Mouse (Mus musculus) midbrain, embryonic 10.5 days (tissue): ENCODE measurements at regions not wholly inside any gene's neighbourhood (a gene's known extent, or its start where the extent isn't known, plus 50 kb on each side); places are given as distances from the start of the nearest gene placed in this dataset.
"Not testable (repeated sequence)": the region's sequence is repeated elsewhere in the genome, so short reads cannot be mapped to it uniquely, and the experiment has no call there.

Experiments used
- DNase-seq: peaks from one replicate; pipeline ENCODE4 v3.0.0-alpha.2; 2017; ENCODE audit warnings: low spot score
- H3K27ac ChIP-seq: fragments of 300-500 bp; sonication (generic); replicated peaks from 2 replicates; pipeline ENCODE4 v1.5.1; 2016; ENCODE audit warnings: mild to moderate bottlenecking
- H3K27me3 ChIP-seq: fragments of 300-500 bp; sonication (generic); 2 replicates; pipeline ENCODE4 v1.6.1; 2016; ENCODE audit warnings: low read depth, mild to moderate bottlenecking; ENCODE audit not compliant: poor library complexity, severe bottlenecking
- H3K36me3 ChIP-seq: fragments of 300-500 bp; sonication (generic); 2 replicates; pipeline ENCODE4 v1.6.1; 2016; ENCODE audit warnings: mild to moderate bottlenecking, moderate library complexity
- H3K4me1 ChIP-seq: fragments of 300-500 bp; sonication (generic); 2 replicates; pipeline ENCODE4 v1.6.1; 2016
- H3K4me3 ChIP-seq: fragments of 300-500 bp; sonication (generic); 2 replicates; pipeline ENCODE4 v1.5.1; 2016; ENCODE audit warnings: mild to moderate bottlenecking, moderate library complexity
- H3K9me3 ChIP-seq: fragments of 300-500 bp; sonication (generic); replicated peaks from 2 replicates; pipeline ENCODE4 v1.6.1; 2016; ENCODE audit warnings: mild to moderate bottlenecking
- WGBS: fragments of 180-500 bp; shearing (Covaris S2); methylation state at CpG from one replicate; pipeline ENCODE4 v1.1.7; 2016; 5-methylcytosine and 5-hydroxymethylcytosine counted together

GRCm38 (mm10) chr4:3065335-3065734 is 101.8 kb upstream of the Vmn1r2 start:
- DNase-seq, H3K4me1 ChIP-seq, H3K36me3 ChIP-seq, H3K27ac ChIP-seq, H3K27me3 ChIP-seq, H3K4me3 ChIP-seq: not testable (repeated sequence)
- 79% methylated on average over 3 of the region's 3 CpGs for WGBS
- H3K9me3 ChIP-seq = peaks cover 90% of the 10 kb centered on the region

DNA sequence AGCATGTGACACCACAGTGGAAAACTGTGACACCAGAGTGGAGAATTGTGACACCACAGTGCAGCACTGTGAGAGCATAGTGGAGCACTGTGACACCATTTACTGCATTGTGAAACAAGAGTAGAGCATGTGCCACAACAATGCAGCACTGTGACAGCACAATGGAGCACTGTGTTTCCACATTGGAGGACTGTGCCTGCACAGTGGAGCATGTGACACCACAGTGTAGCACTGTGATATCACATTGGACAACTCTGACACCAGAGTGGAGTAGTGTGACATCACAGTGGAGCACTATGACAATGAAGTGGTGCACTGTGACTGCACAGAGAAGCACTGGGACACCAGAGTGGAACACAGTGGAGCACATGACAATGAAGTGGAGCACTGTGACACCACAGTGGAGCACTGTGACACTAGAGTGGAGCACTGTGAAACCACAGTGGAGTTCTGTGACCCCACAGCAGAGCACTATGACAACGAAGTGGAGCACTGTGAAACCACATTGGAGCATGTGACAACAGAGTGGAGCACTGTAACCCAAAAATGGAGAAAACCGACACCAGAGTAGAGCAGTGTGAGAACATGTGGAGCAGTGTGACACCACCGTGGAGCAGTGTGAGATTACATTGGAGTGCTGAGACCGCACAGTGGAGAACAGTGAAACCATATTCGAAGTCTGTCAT is 100.9 kb upstream of the Vmn1r2 start:
- H3K9me3 ChIP-seq = peaks cover 99% of the 10 kb centered on the region
- no peaks in the 10 kb centered on the region for H3K36me3 ChIP-seq
- DNase-seq = no peak
- H3K27ac ChIP-seq = no peak overlapping the region
- WGBS = 77% methylated on average over 5 of the region's 5 CpGs
- H3K4me3 ChIP-seq = no peak overlapping the region
- H3K4me1 ChIP-seq = no peaks in the 10 kb centered on the region
- H3K27me3 ChIP-seq = no peaks in the 10 kb centered on the region

GRCm38 (mm10) chr4:3067265-3067664 is 99.9 kb upstream of the Vmn1r2 start:
- Histone ChIP-seq H3K27ac (no peak overlapping the region), H3K4me3 (no peak overlapping the region), H3K4me1 (no peaks in the 10 kb centered on the region), H3K27me3 (no peaks in the 10 kb centered on the region), H3K36me3 (no peaks in the 10 kb centered on the region), H3K9me3 (peaks cover 100% of the 10 kb centered on the region)
- WGBS = 52% methylated on average over 2 of the region's 2 CpGs
- no peak for DNase-seq

GRCm38 (mm10) chr4:3067666-3068065 is 99.5 kb upstream of the Vmn1r2 start:
- WGBS = 31% methylated on average over 2 of the region's 2 CpGs
- no peak overlapping the region for H3K27ac ChIP-seq
- peaks cover 100% of the 10 kb centered on the region for H3K9me3 ChIP-seq
- no peaks in the 10 kb centered on the region for H3K4me1 ChIP-seq
- no peak overlapping the region for H3K4me3 ChIP-seq
- no peaks in the 10 kb centered on the region for H3K36me3 ChIP-seq
- no peak for DNase-seq
- no peaks in the 10 kb centered on the region for H3K27me3 ChIP-seq

GRCm38 (mm10) chr4:3068306-3069223 is 98.6 kb upstream of the Vmn1r2 start:
- Histone ChIP-seq H3K27ac (no peak overlapping the region), H3K27me3 (no peaks in the 10 kb centered on the region), H3K9me3 (peaks cover 93% of the 10 kb centered on the region), H3K4me3 (no peak overlapping the region), H3K4me1 (no peaks in the 10 kb centered on the region), H3K36me3 (no peaks in the 10 kb centered on the region)
- WGBS = 85% methylated on average over 6 of the region's 6 CpGs
- no peak for DNase-seq

DNA sequence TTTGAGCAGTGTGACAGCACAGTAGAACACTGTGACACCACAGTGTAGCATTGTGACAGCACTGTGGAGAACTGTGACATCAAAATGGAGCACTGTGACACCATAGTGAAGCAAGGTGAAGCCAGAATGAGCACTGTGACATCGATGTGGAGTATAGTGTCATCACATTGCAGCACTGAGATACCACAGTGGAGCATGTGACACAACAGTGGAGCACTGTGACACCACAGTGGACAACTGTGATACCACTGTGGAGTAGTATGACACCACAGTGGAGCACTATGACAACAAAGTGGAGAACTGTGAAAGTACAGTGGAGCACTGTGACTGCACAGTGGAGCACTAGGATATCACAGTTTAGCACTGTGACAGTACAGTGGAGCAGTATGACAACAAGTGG is 97.8 kb upstream of the Vmn1r2 start:
- Histone ChIP-seq H3K27me3 (no peaks in the 10 kb centered on the region), H3K4me1 (no peaks in the 10 kb centered on the region), H3K36me3 (no peaks in the 10 kb centered on the region), H3K9me3 (peaks cover 85% of the 10 kb centered on the region), H3K27ac (no peak overlapping the region), H3K4me3 (no peak overlapping the region)
- 63% methylated on average over 1 of the region's 1 CpGs for WGBS
- no peak for DNase-seq

GRCm38 (mm10) chr4:3071326-3071725 is 95.8 kb upstream of the Vmn1r2 start:
- 67% methylated on average over 6 of the region's 6 CpGs for WGBS

DNA sequence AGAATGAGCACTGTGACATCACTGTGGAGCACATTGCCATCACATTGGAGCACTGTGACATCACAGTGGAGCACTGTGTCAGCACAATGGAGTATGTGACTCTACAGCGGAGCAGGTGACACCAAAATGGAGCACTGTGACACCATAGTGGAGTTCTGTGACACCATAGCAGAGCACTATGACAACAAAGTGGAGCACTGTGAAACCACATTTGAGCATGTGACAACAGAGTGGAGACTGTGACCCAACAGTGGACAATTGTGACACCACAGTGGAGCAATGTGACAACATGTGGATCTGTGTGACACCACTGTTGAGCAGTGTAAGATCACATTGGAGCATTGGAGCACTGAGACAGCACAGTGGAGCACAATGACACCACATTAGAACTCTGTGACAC is 87.2 kb upstream of the Vmn1r2 start:
- H3K9me3 ChIP-seq = peaks cover 69% of the 10 kb centered on the region
- H3K27ac ChIP-seq = no peak overlapping the region
- H3K4me1 ChIP-seq = no peaks in the 10 kb centered on the region
- no peak overlapping the region for H3K4me3 ChIP-seq
- H3K27me3 ChIP-seq = no peaks in the 10 kb centered on the region
- H3K36me3 ChIP-seq = no peaks in the 10 kb centered on the region
- WGBS = 86% methylated on average over 1 of the region's 1 CpGs
- no peak for DNase-seq

More at GRCm38 (mm10) chr4:3071326-3071725, 95.8 kb upstream of the Vmn1r2 start:
- not testable (repeated sequence) for H3K27ac ChIP-seq, H3K27me3 ChIP-seq, H3K36me3 ChIP-seq, H3K4me1 ChIP-seq, H3K4me3 ChIP-seq, DNase-seq
- peaks cover 69% of the 10 kb centered on the region for H3K9me3 ChIP-seq

DNA sequence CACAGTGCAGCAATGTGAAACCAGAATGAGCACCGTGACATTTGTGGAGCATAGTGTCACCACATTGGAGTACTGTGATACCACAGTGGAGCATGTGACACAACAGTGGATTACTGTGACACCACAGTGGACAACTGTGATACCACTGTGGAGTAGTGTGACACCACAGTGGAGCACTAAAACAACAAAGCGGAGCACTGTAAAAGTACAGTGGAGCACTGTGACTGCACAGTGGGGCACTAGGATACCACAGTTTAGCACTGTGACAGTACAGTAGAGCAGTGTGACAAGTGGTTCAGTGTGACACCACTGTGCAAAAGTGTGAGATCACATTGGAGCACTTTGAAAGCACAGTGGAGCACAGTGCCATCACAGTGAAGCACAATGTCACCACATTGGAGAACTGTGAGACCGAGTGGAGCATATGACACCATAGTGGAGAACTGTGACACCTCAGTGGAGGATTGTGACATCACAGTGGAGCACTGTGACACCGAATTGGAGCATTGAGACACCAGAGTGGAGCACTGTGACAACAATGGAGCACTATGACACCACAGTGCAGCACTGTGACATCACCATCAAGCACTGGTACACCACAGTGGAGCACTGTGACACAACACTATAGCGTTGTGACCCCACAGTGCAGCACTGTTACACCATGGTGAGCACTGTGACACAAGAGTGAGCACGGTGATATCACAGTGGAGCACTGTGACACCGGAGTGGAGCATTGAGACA is 86.6 kb upstream of the Vmn1r2 start:
- Histone ChIP-seq H3K27me3 (no peaks in the 10 kb centered on the region), H3K9me3 (peaks cover 72% of the 10 kb centered on the region), H3K4me1 (no peaks in the 10 kb centered on the region), H3K4me3 (no peak overlapping the region), H3K27ac (no peak overlapping the region), H3K36me3 (no peaks in the 10 kb centered on the region)
- 58% methylated on average over 7 of the region's 7 CpGs for WGBS
- no peak for DNase-seq

DNA sequence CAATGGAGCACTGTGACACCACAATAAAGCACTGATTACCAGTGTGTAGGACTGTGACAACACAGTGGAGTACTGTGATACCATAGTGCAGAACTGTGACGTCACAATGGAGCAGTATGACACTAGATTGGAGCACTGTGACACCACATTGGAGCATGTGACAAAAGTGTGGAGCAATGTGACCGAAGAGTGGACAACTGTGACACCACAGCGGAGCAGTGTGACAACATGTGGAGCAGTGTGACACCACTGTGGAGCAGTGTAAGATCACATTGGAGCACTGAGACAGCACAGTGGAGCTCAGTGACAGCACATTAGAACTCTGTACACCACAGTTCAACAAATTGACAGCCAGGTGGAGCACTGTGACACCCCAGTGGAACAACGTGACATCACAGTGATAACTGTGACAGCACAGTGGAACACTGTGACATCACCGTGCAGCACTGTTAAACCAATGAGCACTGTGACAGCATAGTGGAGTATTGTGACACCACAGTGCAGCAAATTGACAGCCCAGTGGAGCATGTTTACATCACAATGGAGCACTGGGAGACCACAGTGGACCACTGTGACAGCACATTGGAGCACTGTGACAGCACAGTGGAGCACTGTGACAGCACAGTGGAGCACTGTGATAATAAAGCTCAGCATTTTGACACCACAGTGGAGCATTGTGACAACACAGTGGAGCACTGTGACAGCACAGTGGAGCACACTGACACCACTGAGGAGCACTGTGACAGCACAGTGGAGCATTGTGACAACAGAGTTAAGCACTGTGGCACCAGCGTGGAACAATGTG is 85.8 kb upstream of the Vmn1r2 start:
- Histone ChIP-seq H3K4me3 (no peak overlapping the region), H3K36me3 (no peaks in the 10 kb centered on the region), H3K27ac (no peak overlapping the region), H3K27me3 (no peaks in the 10 kb centered on the region), H3K9me3 (peaks cover 79% of the 10 kb centered on the region), H3K4me1 (no peaks in the 10 kb centered on the region)
- DNase-seq = no peak
- 57% methylated on average over 6 of the region's 6 CpGs for WGBS

DNA sequence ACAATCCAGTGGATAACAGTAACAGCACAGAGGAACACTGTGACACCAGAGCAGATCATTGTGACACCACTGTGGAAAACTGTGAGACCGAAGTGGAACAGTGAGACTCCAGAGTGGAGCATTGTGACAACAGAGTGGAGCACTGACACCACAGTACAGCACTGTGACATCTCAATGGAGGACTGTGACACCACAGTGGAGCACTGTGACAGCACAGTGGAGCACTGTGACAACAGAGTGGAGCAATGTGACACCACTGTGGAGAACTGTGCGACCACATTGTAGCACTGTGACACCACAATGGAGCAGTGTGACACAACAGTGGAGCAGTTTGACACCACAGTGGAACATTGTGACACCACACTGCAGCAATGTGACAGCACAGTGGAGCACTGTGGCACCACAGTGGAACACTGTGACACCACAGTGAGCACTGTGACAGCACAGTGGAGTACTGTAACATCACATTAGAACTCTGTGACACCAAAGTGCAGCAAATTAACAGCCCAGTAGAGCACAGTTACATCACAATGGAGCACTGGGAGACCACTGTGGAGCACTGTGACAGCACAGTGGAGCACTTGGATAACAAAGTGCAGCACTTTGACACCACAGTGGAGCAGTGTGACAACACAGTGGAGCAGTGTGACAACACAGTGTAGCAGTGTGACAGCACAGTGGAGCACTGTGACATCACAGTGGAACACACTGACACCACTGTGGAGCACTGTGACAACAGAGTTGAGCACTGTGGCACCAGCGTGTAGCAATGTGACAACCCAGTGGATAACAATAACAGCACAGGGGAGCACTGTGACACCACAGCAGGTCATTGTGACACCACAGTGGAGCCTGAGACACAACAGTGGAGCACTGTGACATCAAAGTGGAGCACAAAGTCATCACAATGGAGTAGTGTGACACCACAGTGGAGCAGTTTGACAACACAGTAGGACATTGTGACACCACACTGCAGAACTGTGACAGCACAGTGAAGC is 84.9 kb upstream of the Vmn1r2 start:
- Histone ChIP-seq H3K9me3 (peaks cover 88% of the 10 kb centered on the region), H3K27me3 (no peaks in the 10 kb centered on the region), H3K4me3 (no peak overlapping the region), H3K27ac (no peak overlapping the region), H3K36me3 (no peaks in the 10 kb centered on the region), H3K4me1 (no peaks in the 10 kb centered on the region)
- DNase-seq = peak; percentile 13
- WGBS = 80% methylated on average over 3 of the region's 3 CpGs
